Mouse (Mus musculus) monocyte, adult 5-6 weeks (primary cell): ENCODE results near the gene Adcyap1r1. TPM values are rescaled to one million over a fixed set of nuclear protein-coding genes. Genes with fewer than 3 reads are reported as not detected.

ENCODE experiments used
- ATAC-seq: fragments of 153-309, 156-312 bp; replicated peaks from 2 replicates; pipeline ENCODE4 v1.8.0; 2017; ENCODE audit warnings: mild to moderate bottlenecking; ENCODE audit not compliant: low TSS enrichment, insufficient number of reproducible peaks, severe bottlenecking, poor library complexity, low FRiP score
- total RNA-seq: library from RNA; stranded (forward); fragments of 200-1000, 200-491, 200-594 nt; gene quantifications from 3 replicates; pipeline ENCODE4 v1.2.3, GENCODE M21; 2017

Gene Adcyap1r1
- total RNA-seq, 1 experiment from 2014 or later, result not detected

GRCm38 (mm10) chr6:55482471-55482870, 30.7 kb downstream of the Adcyap1r1 start:
- ATAC-seq, result no peak

GRCm38 (mm10) chr6:55483360-55483759, 31.6 kb downstream of the Adcyap1r1 start:
- ATAC-seq, result no peak

GRCm38 (mm10) chr6:55484224-55484623, 32.4 kb downstream of the Adcyap1r1 start:
- ATAC-seq, result no peak

- no peak for ATAC-seq
These were observed 33.4 kb downstream of the Adcyap1r1 start for GRCm38 (mm10) chr6:55485216-55485615.

GRCm38 (mm10) chr6:55487726-55488125, 35.9 kb downstream of the Adcyap1r1 start:
- ATAC-seq, result no peak

GRCm38 (mm10) chr6:55496201-55496600, 44.4 kb downstream of the Adcyap1r1 start:
- no peak for ATAC-seq

- no peak for ATAC-seq
These were observed 47.0 kb downstream of the Adcyap1r1 start for GRCm38 (mm10) chr6:55498753-55499152.

- no peak for ATAC-seq
These were observed 49.3 kb downstream of the Adcyap1r1 start for GRCm38 (mm10) chr6:55501061-55501460.

- no peak for ATAC-seq
These were observed 50.5 kb downstream of the Adcyap1r1 start for GRCm38 (mm10) chr6:55502309-55502708.

GRCm38 (mm10) chr6:55504797-55505488, 53.2 kb downstream of the Adcyap1r1 start:
- no peak for ATAC-seq

- no peak for ATAC-seq
These were observed 54.7 kb downstream of the Adcyap1r1 start for GRCm38 (mm10) chr6:55506519-55506918.

- ATAC-seq, result no peak
These were observed 57.5 kb downstream of the Adcyap1r1 start for GRCm38 (mm10) chr6:55509130-55509870.

- no peak for ATAC-seq
These were observed 59.7 kb downstream of the Adcyap1r1 start for GRCm38 (mm10) chr6:55511212-55512065.

GRCm38 (mm10) chr6:55512066-55512703, 60.4 kb downstream of the Adcyap1r1 start:
- no peak for ATAC-seq

GRCm38 (mm10) chr6:55513477-55513876, 61.7 kb downstream of the Adcyap1r1 start:
- ATAC-seq, result no peak

- ATAC-seq, result no peak
These were observed 67.9 kb downstream of the Adcyap1r1 start for GRCm38 (mm10) chr6:55519605-55520201.

GRCm38 (mm10) chr6:55520237-55521095, 68.7 kb downstream of the Adcyap1r1 start:
- ATAC-seq, result no peak

GRCm38 (mm10) chr6:55536469-55536868, 84.7 kb downstream of the Adcyap1r1 start:
- no peak for ATAC-seq
